Mouse (Mus musculus): ENCODE measurements at regions not wholly inside any gene's neighbourhood (a gene's known extent, or its start where the extent isn't known, plus 50 kb on each side); places are given as distances from the start of the nearest gene placed in this dataset.

GRCm38 (mm10) chr9:100097028-100097427 lies 221.1 kb upstream of the Sox14 start:
- peak; percentile 27 for DNase-seq (ENCODE audit: extremely low spot score)

- peak; percentile 32 for DNase-seq (ENCODE audit: extremely low spot score)
Measured at GRCm38 (mm10) chr9:100095559-100095959, 219.6 kb upstream of the Sox14 start.

- DNase-seq (ENCODE audit: extremely low spot score): no peak
Measured at GRCm38 (mm10) chr9:100094956-100095558, 219.1 kb upstream of the Sox14 start.

GRCm38 (mm10) chr9:100071141-100071540 lies 195.2 kb upstream of the Sox14 start:
- no peak for DNase-seq (ENCODE audit: extremely low spot score)

GRCm38 (mm10) chr9:100058541-100058940 lies 182.6 kb upstream of the Sox14 start:
- DNase-seq (ENCODE audit: extremely low spot score): no peak

- DNase-seq (ENCODE audit: extremely low spot score): peak; percentile 15
Measured at GRCm38 (mm10) chr9:100046213-100046807, 170.3 kb upstream of the Sox14 start.

- peak; percentile 1 for DNase-seq (ENCODE audit: extremely low spot score)
Measured at GRCm38 (mm10) chr9:100045636-100046035, 169.7 kb upstream of the Sox14 start.

GRCm38 (mm10) chr9:100041776-100042175 lies 165.8 kb upstream of the Sox14 start:
- DNase-seq (ENCODE audit: extremely low spot score): no peak

GRCm38 (mm10) chr9:100023641-100024040 lies 147.7 kb upstream of the Sox14 start:
- DNase-seq (ENCODE audit: extremely low spot score): peak; percentile 39

GRCm38 (mm10) chr9:100022035-100022434 lies 146.1 kb upstream of the Sox14 start:
- no peak for DNase-seq (ENCODE audit: extremely low spot score)

- no peak for DNase-seq (ENCODE audit: extremely low spot score)
Measured at GRCm38 (mm10) chr9:99995204-99995603, 119.2 kb upstream of the Sox14 start.

GRCm38 (mm10) chr9:99994285-99995144 lies 118.5 kb upstream of the Sox14 start:
- DNase-seq (ENCODE audit: extremely low spot score): peak; percentile 54

GRCm38 (mm10) chr9:99987376-99987775 lies 111.4 kb upstream of the Sox14 start:
- no peak for DNase-seq (ENCODE audit: extremely low spot score)

- DNase-seq (ENCODE audit: extremely low spot score): no peak
Measured at GRCm38 (mm10) chr9:99980734-99981133, 104.8 kb upstream of the Sox14 start.

GRCm38 (mm10) chr9:99961561-99961960 lies 85.6 kb upstream of the Sox14 start:
- DNase-seq (ENCODE audit: extremely low spot score): no peak

- peak; percentile 2 for DNase-seq (ENCODE audit: extremely low spot score)
Measured at GRCm38 (mm10) chr9:99954720-99955119, 78.8 kb upstream of the Sox14 start.

- no peak for DNase-seq (ENCODE audit: extremely low spot score)
Measured at GRCm38 (mm10) chr9:99954038-99954618, 78.2 kb upstream of the Sox14 start.

Data from embryo, embryonic 9.5 days (tissue).